9 mouse cellular contexts compared by ENCODE assay signal in genomic region chr10:59223890-59224289, GRCm38 (mm10). TPM values are rescaled to one million over a fixed set of nuclear protein-coding genes. Genes with fewer than 3 reads are reported as not detected.
DNase-seq lines count a peak whose midpoint lies in the region; ATAC-seq and TF ChIP-seq lines count a peak whose summit lies in the region.
"Had no signal": no experiment of that assay in that cellular context is flagged by ENCODE, and none has a peak within 500 bp of the region (broad histone marks: within the 10 kb centered on the region; RNA-seq: fewer than 3 reads in every experiment).

No protein-coding gene starts in this region.

- H3K9ac ChIP-seq in lung, embryonic 15.5 days, result 0 out of 2 replicates have a peak overlapping the region, but pooled peaks have one; percentile 78
- H3K9ac ChIP-seq in forebrain, postnatal 0 days, result no peak overlapping the region
- H3K9ac ChIP-seq in liver, embryonic 11.5 days (ENCODE audit: low read depth, low read length), result no peak overlapping the region
- no peak overlapping the region for H3K9ac ChIP-seq in neural tube, embryonic 15.5 days (replicated peaks)

- peaks cover 22% of the 10 kb centered on the region for H3K4me1 ChIP-seq in lung, embryonic 15.5 days
- H3K4me1 ChIP-seq in forebrain, postnatal 0 days (ENCODE audit: insufficient read depth), result peaks cover 20% of the 10 kb centered on the region
- peaks cover 6% of the 10 kb centered on the region for H3K4me1 ChIP-seq in liver, embryonic 11.5 days (replicated peaks; ENCODE audit: control insufficient read depth, insufficient read depth, low read length)
- H3K4me1 ChIP-seq in neural tube, embryonic 15.5 days, result peaks cover 30% of the 10 kb centered on the region

- peak overlapping the region; percentile 91 for H3K4me3 ChIP-seq in lung, embryonic 15.5 days
- H3K4me3 ChIP-seq in forebrain, postnatal 0 days (ENCODE audit: low read depth, low read length), result no peak overlapping the region
- no peak overlapping the region for H3K4me3 ChIP-seq in liver, embryonic 11.5 days (ENCODE audit: low read depth, low read length)
- H3K4me3 ChIP-seq in neural tube, embryonic 15.5 days (replicated peaks), result peak overlapping the region; percentile 96

- H3K9me3 ChIP-seq in lung, embryonic 15.5 days, result no peaks in the 10 kb centered on the region
- H3K9me3 ChIP-seq in forebrain, postnatal 0 days (ENCODE audit: low read length), result no peaks in the 10 kb centered on the region
- no peaks in the 10 kb centered on the region for H3K9me3 ChIP-seq in liver, embryonic 11.5 days (ENCODE audit: control insufficient read depth, low read length)
- H3K9me3 ChIP-seq in neural tube, embryonic 15.5 days (replicated peaks), result no peaks in the 10 kb centered on the region

- H3K36me3 ChIP-seq in lung, embryonic 15.5 days, result no peaks in the 10 kb centered on the region
- H3K36me3 ChIP-seq in forebrain, postnatal 0 days (ENCODE audit: insufficient read depth), result no peaks in the 10 kb centered on the region
- H3K36me3 ChIP-seq in liver, embryonic 11.5 days (ENCODE audit: control insufficient read depth, insufficient read depth, low read length), result no peaks in the 10 kb centered on the region
- H3K36me3 ChIP-seq in neural tube, embryonic 15.5 days, result no peaks in the 10 kb centered on the region

- no peak overlapping the region for H3K27ac ChIP-seq in lung, embryonic 15.5 days
- H3K27ac ChIP-seq in forebrain, postnatal 0 days (ENCODE audit: low read depth, low read length), result no peak overlapping the region
- H3K27ac ChIP-seq in liver, embryonic 11.5 days (ENCODE audit: low read depth, low read length), result no peak overlapping the region
- no peak overlapping the region for H3K27ac ChIP-seq in neural tube, embryonic 15.5 days (replicated peaks)

- no peak for DNase-seq in lung, postnatal 14 days
- DNase-seq in forebrain, postnatal 0 days, result no peak
- no peak for DNase-seq in liver, embryonic 11.5 days (ENCODE audit: low spot score)
- no peak for DNase-seq in urinary bladder, adult 18-20 months (ENCODE audit: low spot score in 2 of 2)
- DNase-seq in adrenal gland, adult 18-20 months (ENCODE audit: low spot score in 2 of 2), result no peak
- no peak for DNase-seq in testis, postnatal 14 days (ENCODE audit: low spot score)
- DNase-seq: cerebellum, adult 2 months had no signal

- peak overlapping the region; percentile 90 for H3K4me2 ChIP-seq in lung, embryonic 15.5 days
- peak overlapping the region; percentile 92 for H3K4me2 ChIP-seq in forebrain, postnatal 0 days (ENCODE audit: low read depth)
- peak overlapping the region; percentile 98; the same call in 1 of the 2 replicates for H3K4me2 ChIP-seq in liver, embryonic 11.5 days
- H3K4me2 ChIP-seq in neural tube, embryonic 15.5 days, result peak overlapping the region; percentile 100

- 69% methylated on average over 4 of the region's 4 CpGs for WGBS in lung, embryonic 15.5 days
- WGBS in forebrain, postnatal 0 days, result 60% methylated on average over 4 of the region's 4 CpGs
- 76% methylated on average over 4 of the region's 4 CpGs for whole genome bisulfite sequencing in liver, embryonic 11.5 days
- 75% methylated on average over 4 of the region's 4 CpGs for WGBS in neural tube, embryonic 15.5 days

- no peak for TF ChIP-seq CTCF in forebrain, postnatal 0 days (IDR thresholded peaks at IDR 0.05; ENCODE audit: low read depth)

- no peak for ATAC-seq in lung, embryonic 15.5 days (ENCODE audit: borderline replicate concordance, extremely low read depth, low FRiP score, low TSS enrichment)
- no peak for ATAC-seq in forebrain, postnatal 0 days
- ATAC-seq in liver, embryonic 11.5 days (replicated peaks; ENCODE audit: low FRiP score), result no peak
- ATAC-seq in neural tube, embryonic 15.5 days (ENCODE audit: low FRiP score), result no peak

- H3K27me3 ChIP-seq in lung, embryonic 15.5 days, result no peaks in the 10 kb centered on the region
- H3K27me3 ChIP-seq in forebrain, postnatal 0 days (ENCODE audit: insufficient read depth, low read length), result no peaks in the 10 kb centered on the region
- peaks cover 33% of the 10 kb centered on the region for H3K27me3 ChIP-seq in liver, embryonic 11.5 days (replicated peaks; ENCODE audit: control insufficient read depth, insufficient read depth, low read length)
- no peaks in the 10 kb centered on the region for H3K27me3 ChIP-seq in neural tube, embryonic 15.5 days (replicated peaks)

RNA-seq across cellular contexts. Expression of gene Sowahc, which starts 2.1 kb away (rescaled TPM):
- 10.7 and 11.4 TPM in 2 replicates for polyA plus RNA-seq in lung, embryonic 15.5 days (2015; fragmentation: Nextera tagmentation; extraction: Ambion mirVana)
- total RNA-seq in forebrain, postnatal 0 days (2014; rRNA removed), result 29.6 and 33.3 TPM in 2 replicates
- 9.3 and 13.4 TPM in 2 replicates for polyA plus RNA-seq in forebrain, postnatal 0 days (2015; fragmentation: Nextera tagmentation; extraction: Ambion mirVana)
- 3.6 and 4.5 TPM in 2 replicates for polyA plus RNA-seq in liver, embryonic 11.5 days (2014; fragmentation: Nextera tagmentation; extraction: Ambion mirVana)
- polyA plus RNA-seq in neural tube, embryonic 15.5 days (2015; fragmentation: Nextera tagmentation; extraction: Ambion mirVana), result 16.9 and 18.1 TPM in 2 replicates
- total RNA-seq in adrenal gland, adult 18-20 months (2021), result 10 to 100 TPM; 34.8 to 56.6 TPM

RNA-seq across cellular contexts. Expression of gene Sept10, which starts 2.2 kb away (rescaled TPM):
- 68.0 and 69.9 TPM in 2 replicates for polyA plus RNA-seq in lung, embryonic 15.5 days (2015; fragmentation: Nextera tagmentation; extraction: Ambion mirVana)
- 9.8 and 13.4 TPM in 2 replicates for total RNA-seq in forebrain, postnatal 0 days (2014; rRNA removed)
- 13.1 and 13.6 TPM in 2 replicates for polyA plus RNA-seq in forebrain, postnatal 0 days (2015; fragmentation: Nextera tagmentation; extraction: Ambion mirVana)
- 28.4 and 30.9 TPM in 2 replicates for polyA plus RNA-seq in liver, embryonic 11.5 days (2014; fragmentation: Nextera tagmentation; extraction: Ambion mirVana)
- polyA plus RNA-seq in neural tube, embryonic 15.5 days (2015; fragmentation: Nextera tagmentation; extraction: Ambion mirVana), result 13.0 and 17.8 TPM in 2 replicates
- total RNA-seq in adrenal gland, adult 18-20 months (2021), result 10 to 100 TPM; 36.5 to 38.8 TPM

Comparison
In these comparisons a context has a peak if more than half of its experiments do, and no peak if none do; other contexts are left out.
1. H3K4me3 ChIP-seq: peak in lung, embryonic 15.5 days (single experiment) and neural tube, embryonic 15.5 days (single experiment); none in forebrain, postnatal 0 days (single experiment) and liver, embryonic 11.5 days (single experiment).
2. Peak in every context shown above with its lines, with median percentiles within 50 percentile points of each other: H3K4me2 ChIP-seq.